Mouse (Mus musculus): ENCODE results near the gene Slc7a14. TPM values are rescaled to one million over a fixed set of nuclear protein-coding genes. Genes with fewer than 3 reads are reported as not detected.

The Slc7a14 gene
- polyA plus RNA-seq, 1 experiment, result 0.01 TPM

DNA sequence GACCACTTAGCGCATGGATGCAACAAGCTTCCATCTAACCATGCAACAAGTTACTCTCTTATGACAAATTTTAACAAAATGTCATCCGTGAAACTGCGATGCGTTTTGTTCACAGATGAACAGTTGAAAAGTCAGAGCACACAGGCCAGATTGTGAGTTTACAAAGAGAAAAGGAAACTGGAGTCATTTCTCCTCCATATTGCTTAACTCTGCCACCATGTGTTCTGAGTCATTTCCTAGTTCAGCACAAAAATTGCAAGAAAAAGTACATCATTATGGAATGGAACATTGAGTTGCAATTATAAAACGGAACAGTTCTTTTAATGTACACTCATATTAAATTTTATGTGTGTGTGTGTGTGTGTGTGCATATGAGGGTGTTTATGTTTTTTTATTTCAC, 17.6 kb upstream of the Slc7a14 start:
- no peaks in the 10 kb centered on the region for H3K36me3 ChIP-seq (ENCODE audit: control insufficient read depth, insufficient read depth)
- no peaks in the 10 kb centered on the region for H3K79me2 ChIP-seq (ENCODE audit: control insufficient read depth, insufficient read depth)
- H3ac ChIP-seq (ENCODE audit: control insufficient read depth, insufficient read length, low read depth), result no peak overlapping the region
- TF ChIP-seq CEBPB (IDR thresholded peaks at IDR 0.05; ENCODE audit: low read depth) (no peak), MAX (IDR thresholded peaks at IDR 0.05) (no peak), MYOD1 (IDR thresholded peaks at IDR 0.05; ENCODE audit: control insufficient read depth, insufficient read length, low read depth) (no peak), FOSL1 (IDR thresholded peaks at IDR 0.05; ENCODE audit: insufficient read depth, low read length, poor library complexity, severe bottlenecking) (no peak), MYOG (IDR thresholded peaks at IDR 0.05; ENCODE audit: control insufficient read depth, extremely low read depth, insufficient read length) (no peak), CTCF (IDR thresholded peaks at IDR 0.05; ENCODE audit: control insufficient read depth, insufficient read depth, insufficient read length) (no peak), USF1 (IDR thresholded peaks at IDR 0.05; ENCODE audit: low read depth) (no peak)
- no peak overlapping the region for H3K4me3 ChIP-seq (ENCODE audit: insufficient read depth, poor library complexity, severe bottlenecking)
- H3K79me3 ChIP-seq (ENCODE audit: low read depth), result no peaks in the 10 kb centered on the region
- H3K27me3 ChIP-seq (ENCODE audit: control insufficient read depth, insufficient read depth, insufficient read length), result no peaks in the 10 kb centered on the region

DNA sequence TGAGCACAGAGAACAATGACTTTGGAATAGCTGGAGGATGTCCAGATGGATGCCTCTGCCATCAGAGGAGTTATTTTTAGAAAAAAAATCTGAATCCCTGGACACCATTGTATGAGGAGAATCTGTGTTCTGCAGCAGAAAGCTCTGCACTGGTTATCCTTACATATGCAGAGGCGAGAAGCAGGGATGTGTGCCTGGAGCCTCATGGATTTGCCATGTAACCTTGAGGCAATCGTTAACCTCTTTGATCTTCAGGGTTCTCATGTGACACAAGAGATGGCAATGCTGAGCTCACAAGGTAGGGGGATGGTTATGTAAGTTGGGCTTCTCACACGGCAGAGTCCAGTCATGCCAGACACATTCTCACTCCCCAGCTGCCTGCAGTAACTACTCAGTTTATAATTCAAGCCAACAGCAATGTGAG, 14.1 kb upstream of the Slc7a14 start:
- Histone ChIP-seq H3K27me3 (ENCODE audit: control insufficient read depth, insufficient read depth, insufficient read length) (no peaks in the 10 kb centered on the region), H3K4me3 (ENCODE audit: insufficient read depth, poor library complexity, severe bottlenecking) (no peak overlapping the region), H3K79me3 (ENCODE audit: low read depth) (no peaks in the 10 kb centered on the region), H3ac (ENCODE audit: control insufficient read depth, insufficient read length, low read depth) (no peak overlapping the region), H3K79me2 (ENCODE audit: control insufficient read depth, insufficient read depth) (no peaks in the 10 kb centered on the region), H3K36me3 (ENCODE audit: control insufficient read depth, insufficient read depth) (no peaks in the 10 kb centered on the region)
- TF ChIP-seq CEBPB (IDR thresholded peaks at IDR 0.05; ENCODE audit: low read depth), result no peak
- no peak for TF ChIP-seq FOSL1 (IDR thresholded peaks at IDR 0.05; ENCODE audit: insufficient read depth, low read length, poor library complexity, severe bottlenecking)
- TF ChIP-seq MYOD1 (IDR thresholded peaks at IDR 0.05; ENCODE audit: control insufficient read depth, insufficient read length, low read depth), result no peak
- TF ChIP-seq USF1 (IDR thresholded peaks at IDR 0.05; ENCODE audit: low read depth), result no peak
- no peak for TF ChIP-seq CTCF (IDR thresholded peaks at IDR 0.05; ENCODE audit: control insufficient read depth, insufficient read depth, insufficient read length)
- TF ChIP-seq MYOG (IDR thresholded peaks at IDR 0.05; ENCODE audit: control insufficient read depth, extremely low read depth, insufficient read length), result no peak
- TF ChIP-seq MAX (IDR thresholded peaks at IDR 0.05), result no peak

- Histone ChIP-seq H3K4me3 (ENCODE audit: insufficient read depth, poor library complexity, severe bottlenecking) (no peak overlapping the region), H3K36me3 (ENCODE audit: control insufficient read depth, insufficient read depth) (no peaks in the 10 kb centered on the region)
These were observed 726 bp downstream of the Slc7a14 start for GRCm38 (mm10) chr3:31309371-31309933.

DNA sequence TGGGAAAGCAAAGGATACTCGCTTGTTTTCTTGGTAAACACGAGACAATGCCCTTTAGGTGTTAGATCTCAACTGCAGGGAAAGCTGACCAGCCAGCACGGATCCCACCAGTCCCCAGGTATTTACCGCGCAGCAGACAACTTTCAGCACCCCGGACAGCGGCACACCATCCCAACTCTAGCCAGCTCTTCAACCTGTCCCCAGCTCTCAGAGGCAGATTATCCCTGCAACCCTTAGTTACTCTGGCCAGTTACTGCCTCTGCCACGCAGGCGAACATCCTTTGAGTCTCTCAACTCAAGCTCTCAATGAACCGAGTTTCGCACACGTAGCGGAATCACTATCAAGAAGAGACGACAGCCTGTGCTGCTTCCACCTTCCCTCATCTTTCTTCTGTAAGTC, 1.3 kb downstream of the Slc7a14 start:
- H3K36me3 ChIP-seq (ENCODE audit: control insufficient read depth, insufficient read depth), result no peaks in the 10 kb centered on the region
- peaks cover 13% of the 10 kb centered on the region for H3K27me3 ChIP-seq (ENCODE audit: control insufficient read depth, insufficient read depth, insufficient read length)
- TF ChIP-seq CEBPB (IDR thresholded peaks at IDR 0.05; ENCODE audit: low read depth) (no peak), MAX (IDR thresholded peaks at IDR 0.05) (no peak), CTCF (IDR thresholded peaks at IDR 0.05; ENCODE audit: control insufficient read depth, insufficient read depth, insufficient read length) (no peak), USF1 (IDR thresholded peaks at IDR 0.05; ENCODE audit: low read depth) (no peak), MYOD1 (IDR thresholded peaks at IDR 0.05; ENCODE audit: control insufficient read depth, insufficient read length, low read depth) (no peak), FOSL1 (IDR thresholded peaks at IDR 0.05; ENCODE audit: insufficient read depth, low read length, poor library complexity, severe bottlenecking) (no peak), MYOG (IDR thresholded peaks at IDR 0.05; ENCODE audit: control insufficient read depth, extremely low read depth, insufficient read length) (no peak)
- no peaks in the 10 kb centered on the region for H3K79me2 ChIP-seq (ENCODE audit: control insufficient read depth, insufficient read depth)
- H3K4me3 ChIP-seq (ENCODE audit: insufficient read depth, poor library complexity, severe bottlenecking), result no peak overlapping the region
- no peaks in the 10 kb centered on the region for H3K79me3 ChIP-seq (ENCODE audit: low read depth)
- no peak overlapping the region for H3ac ChIP-seq (ENCODE audit: control insufficient read depth, insufficient read length, low read depth)

More at GRCm38 (mm10) chr3:31309371-31309933, 726 bp downstream of the Slc7a14 start:
- H3K79me3 ChIP-seq (ENCODE audit: low read depth), result no peaks in the 10 kb centered on the region
- H3ac ChIP-seq (ENCODE audit: control insufficient read depth, insufficient read length, low read depth), result no peak overlapping the region
- TF ChIP-seq MYOG (IDR thresholded peaks at IDR 0.05; ENCODE audit: control insufficient read depth, extremely low read depth, insufficient read length) (no peak), MAX (IDR thresholded peaks at IDR 0.05) (no peak), MYOD1 (IDR thresholded peaks at IDR 0.05; ENCODE audit: control insufficient read depth, insufficient read length, low read depth) (no peak), CTCF (IDR thresholded peaks at IDR 0.05; ENCODE audit: control insufficient read depth, insufficient read depth, insufficient read length) (no peak), USF1 (IDR thresholded peaks at IDR 0.05; ENCODE audit: low read depth) (no peak), CEBPB (IDR thresholded peaks at IDR 0.05; ENCODE audit: low read depth) (no peak), FOSL1 (IDR thresholded peaks at IDR 0.05; ENCODE audit: insufficient read depth, low read length, poor library complexity, severe bottlenecking) (no peak)
- H3K27me3 ChIP-seq (ENCODE audit: control insufficient read depth, insufficient read depth, insufficient read length), result peaks cover 13% of the 10 kb centered on the region
- H3K79me2 ChIP-seq (ENCODE audit: control insufficient read depth, insufficient read depth), result no peaks in the 10 kb centered on the region

DNA sequence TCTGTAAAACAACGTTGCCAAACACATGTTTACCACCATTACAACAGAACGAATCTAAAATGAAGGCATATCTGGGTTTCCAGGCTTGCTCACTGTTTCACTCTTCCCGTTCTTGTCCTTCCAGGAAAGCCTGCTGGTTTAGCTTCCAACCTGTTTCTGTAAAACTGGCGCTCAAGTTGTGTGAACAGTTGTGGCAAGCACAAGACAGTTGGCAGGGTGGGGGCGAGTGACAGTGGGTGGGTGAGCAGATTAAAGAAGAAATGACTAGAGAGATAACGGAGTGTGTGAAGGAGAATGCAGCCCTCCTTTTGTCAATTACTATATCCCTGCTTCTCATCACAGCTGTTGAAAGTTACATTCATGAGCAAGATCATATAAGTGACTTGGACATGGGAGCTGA, 2.2 kb downstream of the Slc7a14 start:
- Histone ChIP-seq H3K27me3 (ENCODE audit: control insufficient read depth, insufficient read depth, insufficient read length) (peaks cover 13% of the 10 kb centered on the region), H3K36me3 (ENCODE audit: control insufficient read depth, insufficient read depth) (no peaks in the 10 kb centered on the region), H3ac (ENCODE audit: control insufficient read depth, insufficient read length, low read depth) (no peak overlapping the region), H3K79me3 (ENCODE audit: low read depth) (no peaks in the 10 kb centered on the region), H3K4me3 (ENCODE audit: insufficient read depth, poor library complexity, severe bottlenecking) (no peak overlapping the region), H3K79me2 (ENCODE audit: control insufficient read depth, insufficient read depth) (no peaks in the 10 kb centered on the region)
- TF ChIP-seq CTCF (IDR thresholded peaks at IDR 0.05; ENCODE audit: control insufficient read depth, insufficient read depth, insufficient read length) (no peak), USF1 (IDR thresholded peaks at IDR 0.05; ENCODE audit: low read depth) (no peak), MYOD1 (IDR thresholded peaks at IDR 0.05; ENCODE audit: control insufficient read depth, insufficient read length, low read depth) (no peak), MYOG (IDR thresholded peaks at IDR 0.05; ENCODE audit: control insufficient read depth, extremely low read depth, insufficient read length) (no peak)
